Mouse (Mus musculus) olfactory bulb, adult 2 months (tissue): ENCODE results near the gene Zbtb3. TPM values are rescaled to one million over a fixed set of nuclear protein-coding genes. Genes with fewer than 3 reads are reported as not detected.
"Not testable (repeated sequence)": the region's sequence is repeated elsewhere in the genome, so short reads cannot be mapped to it uniquely, and the experiment has no call there.

Experiments used
- H3K27ac ChIP-seq: fragments of 200-500 bp; 2 replicates; pipeline ENCODE4 v1.5.1; 2012; ENCODE audit warnings: low read depth, low read length; ENCODE audit not compliant: insufficient read depth
- H3K4me1 ChIP-seq: fragments of 200-500 bp; 2 replicates; pipeline ENCODE4 v1.6.1; 2012; ENCODE audit warnings: low read length; ENCODE audit not compliant: control insufficient read depth, insufficient read depth
- H3K4me3 ChIP-seq: fragments of 200-500 bp; 2 replicates; pipeline ENCODE4 v1.5.1; 2012; ENCODE audit warnings: mild to moderate bottlenecking, low read depth, low read length, moderate library complexity; ENCODE audit not compliant: insufficient read depth
- CTCF ChIP-seq: fragments of 200-500 bp; IDR thresholded peaks from 2 replicates; pipeline ENCODE4 v1.5.1; 2012; ENCODE audit warnings: low read depth, mild to moderate bottlenecking, low read length, moderate library complexity; ENCODE audit not compliant: insufficient read depth
- POLR2A ChIP-seq: fragments of 200-500 bp; IDR thresholded peaks from 2 replicates; pipeline ENCODE4 v1.6.1; 2012; ENCODE audit warnings: mild to moderate bottlenecking, low read depth, low read length, moderate library complexity; ENCODE audit not compliant: insufficient read depth
- WGBS: fragments of 180-500 bp; shearing (Covaris S2); methylation state at CpG from one replicate; pipeline ENCODE4 v1.1.7; 2018; 5-methylcytosine and 5-hydroxymethylcytosine counted together
- polyA plus RNA-seq: library from polyadenylated mRNA; stranded (reverse); fragments of >200 nt; gene quantifications from 2 replicates; pipeline ENCODE4 v1.2.4, GENCODE M21; 2012; ENCODE audit warnings: low replicate concordance; ENCODE audit not compliant: missing spikeins, insufficient read depth, insufficient read length

The Zbtb3 gene
- polyA plus RNA-seq, 1 experiment = not detected

DNA sequence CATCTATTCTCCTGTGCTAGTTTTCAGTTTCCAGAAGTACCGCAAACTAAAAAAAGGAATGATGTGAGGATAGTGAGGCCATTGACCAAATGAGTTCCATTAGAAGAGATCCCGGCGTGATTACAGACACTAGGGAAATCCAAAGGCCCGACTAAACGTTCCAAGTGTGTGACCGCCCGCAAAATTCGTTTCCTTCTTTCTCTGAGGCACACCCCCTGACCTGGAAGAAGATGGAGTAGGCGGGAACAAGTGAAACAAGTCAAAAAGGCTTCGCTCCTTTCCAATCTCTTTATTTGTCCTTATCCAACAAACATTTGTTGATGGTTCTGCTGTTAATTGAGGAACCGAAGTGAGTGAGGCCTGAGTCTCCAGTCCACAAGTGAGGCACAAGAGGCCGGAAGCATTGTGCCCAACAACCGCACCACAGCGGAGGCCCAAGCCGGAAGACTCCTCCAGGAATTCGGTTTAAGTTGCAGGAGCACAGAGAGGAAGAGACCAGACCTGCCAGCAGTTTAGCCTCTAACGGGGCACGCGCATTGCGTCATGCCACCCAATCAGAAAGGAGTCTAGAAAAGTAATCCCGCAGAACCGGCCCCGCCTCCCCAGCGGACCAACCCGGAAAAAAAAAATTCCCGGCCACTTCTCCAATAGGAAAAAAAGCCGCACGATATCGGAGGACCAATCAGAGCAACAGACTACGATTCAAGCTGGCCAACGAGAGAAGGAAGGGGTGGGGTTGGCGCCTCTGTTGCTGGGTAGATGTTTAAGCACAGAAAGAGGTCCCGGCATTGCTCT lies 16.6 kb downstream of the Zbtb3 start, which contains the start of gene Ttc9c:
TSS of gene Ttc9c (minus strand) at position 533 of the 795 bp plus-strand sequence.
- H3K27ac ChIP-seq = peak within 1 kb of the TSS; percentile 99
- H3K4me3 ChIP-seq = peak within 1 kb of the TSS; percentile 84
- under 1% methylated on average over 33 of the region's 33 CpGs for WGBS
- H3K4me1 ChIP-seq = peaks cover 2% of the 10 kb centered on the region; the same call in 1 of the 2 replicates
- TF ChIP-seq POLR2A (peak; percentile 52; the same call in 1 of the 2 replicates), CTCF (no peak)

DNA sequence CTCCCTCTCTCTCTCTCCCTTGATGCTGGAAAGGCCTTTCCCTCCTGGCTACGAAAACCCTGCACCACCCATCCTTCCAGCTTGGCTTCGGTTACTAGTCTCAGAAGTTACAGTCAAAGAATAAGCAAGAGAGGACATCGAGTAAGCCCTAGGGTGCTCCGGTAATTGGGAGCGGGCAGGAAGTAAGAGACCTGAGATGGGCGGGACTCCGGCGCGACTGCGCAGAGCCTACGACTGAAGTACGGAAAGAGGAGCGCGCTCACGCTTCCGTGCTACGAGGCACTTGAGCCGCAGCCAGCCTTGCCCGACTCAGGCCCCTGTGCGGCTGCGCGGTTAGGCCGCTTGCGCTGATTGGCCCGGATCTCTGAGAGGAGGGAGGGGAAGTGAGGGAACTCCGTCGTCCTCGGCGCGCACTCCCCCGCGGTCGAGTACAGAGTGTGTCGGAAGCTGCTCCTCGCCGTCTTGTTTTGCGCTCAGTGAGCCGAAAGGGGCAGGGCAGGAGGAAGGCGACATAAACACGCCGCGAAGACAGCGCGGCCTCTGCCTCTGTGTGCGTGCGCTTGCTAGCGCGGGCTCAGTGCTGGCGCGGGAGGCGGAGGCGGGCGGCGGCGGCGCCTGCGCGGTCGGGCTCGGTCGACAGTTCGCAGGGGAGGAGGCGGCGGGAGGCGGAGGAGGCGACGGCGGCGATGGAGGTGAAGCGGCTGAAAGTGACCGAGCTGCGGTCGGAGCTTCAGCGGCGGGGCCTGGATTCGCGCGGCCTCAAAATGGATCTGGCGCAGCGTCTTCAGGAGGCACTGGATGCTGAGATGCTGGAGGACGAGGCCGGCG lies 17.5 kb downstream of the Zbtb3 start, which contains the start of gene Hnrnpul2:
TSS of gene Hnrnpul2 (plus strand) at position 415 of the 828 bp plus-strand sequence.
- peak within 1 kb of the TSS; percentile 99 for H3K27ac ChIP-seq
- H3K4me1 ChIP-seq = peaks cover 2% of the 10 kb centered on the region; the same call in 1 of the 2 replicates
- TF ChIP-seq POLR2A = peak; percentile 95
- no peak for TF ChIP-seq CTCF
- under 1% methylated on average over 83 of the region's 83 CpGs for WGBS
- peak within 1 kb of the TSS; percentile 84 for H3K4me3 ChIP-seq

DNA sequence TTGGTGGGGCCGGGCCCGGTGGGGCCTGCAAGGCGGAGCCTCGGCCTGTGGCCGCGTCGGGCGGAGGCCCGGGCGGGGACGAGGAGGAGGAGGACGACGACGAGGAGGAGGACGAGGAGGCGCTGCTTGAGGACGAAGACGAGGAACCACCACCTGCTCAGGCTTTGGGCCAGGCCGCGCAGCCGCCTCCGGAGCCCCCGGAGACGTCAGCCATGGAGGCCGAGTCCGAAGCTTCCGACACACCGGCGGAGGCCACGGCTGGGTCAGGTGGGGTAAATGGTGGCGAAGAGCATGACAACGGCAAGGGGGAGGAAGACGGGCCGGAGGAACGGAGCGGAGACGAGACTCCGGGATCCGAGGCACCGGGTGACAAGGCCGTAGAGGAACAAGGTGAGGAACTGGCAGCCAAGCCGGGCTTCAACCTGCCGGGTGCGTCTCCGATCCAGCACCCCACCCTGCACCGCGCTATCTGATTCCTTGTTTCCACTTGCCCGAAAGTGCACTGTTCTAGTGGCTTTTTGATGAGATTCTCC lies 18.1 kb downstream of the Zbtb3 start:
- TF ChIP-seq POLR2A = no peak
- TF ChIP-seq CTCF = no peak
- peak overlapping the region; percentile 84 for H3K4me3 ChIP-seq
- WGBS = 1% methylated on average over 48 of the region's 48 CpGs
- H3K4me1 ChIP-seq = peaks cover 2% of the 10 kb centered on the region; the same call in 1 of the 2 replicates
- H3K27ac ChIP-seq = peak overlapping the region; percentile 99

DNA sequence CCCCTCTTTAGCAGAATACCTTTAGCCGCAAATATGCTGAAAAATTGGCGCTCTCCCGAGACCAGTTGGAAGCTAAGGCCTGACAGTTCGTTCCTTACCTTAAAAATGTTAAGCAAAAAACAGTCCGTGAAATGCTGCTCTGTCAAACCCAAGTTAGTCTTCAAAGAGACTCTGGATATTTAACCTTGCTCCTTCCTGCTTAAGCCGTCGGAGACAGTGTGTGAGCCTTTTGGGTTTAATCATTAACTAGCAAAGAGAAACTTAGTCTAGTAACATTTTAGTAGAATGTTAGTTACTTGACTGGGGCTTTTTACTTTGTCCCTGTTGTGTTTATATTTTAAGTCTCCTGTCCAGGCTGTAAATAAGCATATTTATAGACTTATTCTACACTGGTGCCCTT lies 18.8 kb downstream of the Zbtb3 start:
- TF ChIP-seq CTCF (no peak), POLR2A (no peak)
- H3K27ac ChIP-seq = no peak overlapping the region; the same call in 1 of the 2 replicates
- WGBS = under 1% methylated on average over 7 of the region's 7 CpGs
- H3K4me3 ChIP-seq = peak overlapping the region; percentile 84
- H3K4me1 ChIP-seq = peaks cover 2% of the 10 kb centered on the region; the same call in 1 of the 2 replicates

DNA sequence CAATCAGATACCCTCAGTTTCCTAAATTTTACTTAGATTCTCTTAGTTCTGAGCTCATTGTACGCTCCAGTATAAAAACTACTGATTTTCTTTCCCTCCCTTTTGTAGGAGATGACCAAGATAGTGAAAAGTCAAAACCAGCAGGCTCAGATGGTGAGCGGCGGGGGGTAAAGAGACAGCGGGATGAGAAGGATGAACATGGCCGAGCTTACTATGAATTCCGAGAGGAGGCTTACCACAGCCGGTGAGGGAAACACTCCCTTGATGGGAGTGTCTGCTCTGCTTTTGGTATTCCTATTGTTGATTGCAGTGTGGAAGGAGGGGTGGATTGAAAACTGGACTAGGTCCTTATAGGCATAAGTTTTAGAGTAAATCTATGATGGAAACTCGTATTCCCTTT lies 20.3 kb downstream of the Zbtb3 start:
- TF ChIP-seq POLR2A (no peak), CTCF (no peak)
- Histone ChIP-seq H3K4me3 (peak overlapping the region; percentile 31; the same call in 1 of the 2 replicates), H3K27ac (no peak overlapping the region), H3K4me1 (peaks cover 1% of the 10 kb centered on the region; the same call in 1 of the 2 replicates)
- WGBS = 22% methylated on average over 8 of the region's 8 CpGs

DNA sequence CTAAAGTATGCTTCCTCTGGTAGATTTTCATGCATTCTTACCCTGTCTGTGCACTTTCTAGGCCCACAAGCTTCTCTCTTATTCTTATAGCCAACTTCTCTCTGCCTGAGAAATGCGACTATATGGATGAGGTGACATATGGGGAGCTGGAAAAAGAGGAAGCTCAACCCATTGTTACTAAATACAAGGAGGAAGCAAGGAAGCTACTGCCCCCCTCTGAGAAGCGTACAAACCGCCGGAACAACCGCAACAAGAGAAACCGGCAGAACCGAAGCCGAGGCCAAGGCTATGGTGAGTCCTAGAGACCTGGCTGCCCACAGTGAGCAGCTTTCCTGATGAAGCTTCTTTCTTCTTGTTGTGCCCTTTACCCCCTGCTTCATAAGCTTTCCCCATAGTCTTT lies 27.3 kb downstream of the Zbtb3 start, which contains the start of gene AC129217.1:
TSS of gene AC129217.1 (plus strand) at position 114 of the 400 bp plus-strand sequence.
- H3K4me1 ChIP-seq = peaks cover 6% of the 10 kb centered on the region
- H3K4me3 ChIP-seq = no peak within 1 kb of the TSS
- 73% methylated on average over 8 of the region's 8 CpGs for WGBS
- TF ChIP-seq POLR2A (no peak), CTCF (no peak)
- H3K27ac ChIP-seq = no peak within 1 kb of the TSS

DNA sequence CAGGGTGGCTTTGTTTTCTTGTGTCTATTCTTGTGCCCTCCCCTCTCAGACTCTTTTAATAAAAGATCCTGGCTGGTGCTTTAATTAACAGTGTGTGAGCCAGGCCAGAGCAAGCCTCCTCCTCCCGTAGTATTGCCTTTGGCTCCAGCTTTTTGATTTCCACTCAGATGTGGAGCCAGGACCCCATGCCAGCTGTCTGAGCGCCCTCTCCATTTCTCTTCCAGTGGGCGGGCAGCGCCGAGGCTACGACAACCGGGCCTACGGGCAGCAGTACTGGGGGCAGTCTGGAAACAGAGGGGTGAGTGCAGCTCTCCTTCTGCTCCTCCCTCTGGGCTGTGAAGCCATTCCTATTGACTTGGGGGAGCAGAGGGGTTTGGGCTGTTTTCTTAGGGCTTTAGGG lies 28.3 kb downstream of the Zbtb3 start:
- Histone ChIP-seq H3K27ac (peak overlapping the region; percentile 66; the same call in 1 of the 2 replicates), H3K4me1 (peaks cover 6% of the 10 kb centered on the region), H3K4me3 (no peak overlapping the region)
- 30% methylated on average over 8 of the region's 8 CpGs for WGBS
- TF ChIP-seq CTCF (no peak), POLR2A (no peak)

DNA sequence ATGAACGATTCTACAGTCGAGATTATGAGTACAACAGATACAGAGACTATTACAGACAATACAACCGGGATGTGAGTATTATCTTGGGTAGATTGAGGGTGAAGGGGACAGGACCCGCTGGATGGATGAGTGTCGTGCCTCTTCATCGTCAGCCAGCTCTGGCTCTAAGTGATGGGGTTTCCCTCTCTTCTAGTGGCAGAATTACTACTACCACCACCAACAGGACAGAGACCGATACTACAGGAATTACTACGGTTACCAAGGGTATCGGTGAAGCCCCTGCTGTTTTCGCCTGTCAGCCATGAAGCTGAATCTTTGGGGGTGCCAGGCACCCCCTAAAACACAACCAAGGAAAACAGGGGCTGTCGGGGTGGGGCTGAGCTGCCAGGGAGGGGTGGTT lies 28.9 kb downstream of the Zbtb3 start:
- H3K27ac ChIP-seq = peak overlapping the region; percentile 29; the same call in 1 of the 2 replicates
- 54% methylated on average over 11 of the region's 11 CpGs for WGBS
- no peak for TF ChIP-seq CTCF
- TF ChIP-seq POLR2A = no peak

DNA sequence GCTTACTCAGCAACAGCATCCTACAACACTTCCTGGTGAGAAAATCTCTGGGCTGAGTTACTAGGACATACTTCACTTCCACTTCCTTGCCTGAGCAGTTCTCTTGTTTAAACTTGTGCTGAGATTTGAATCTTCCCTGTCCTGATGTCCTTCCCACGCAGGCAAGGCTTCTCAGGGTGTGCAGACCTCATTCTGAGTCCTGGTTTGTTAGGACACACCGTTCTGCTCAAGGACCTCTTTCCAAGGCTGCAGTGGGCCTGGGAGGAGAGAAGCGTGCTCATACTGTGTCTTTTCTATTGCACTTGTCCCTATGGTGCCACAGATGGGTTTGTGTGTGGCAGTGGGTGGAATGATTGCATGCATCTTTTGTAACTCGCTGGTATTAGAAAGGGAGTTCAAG lies 30.6 kb downstream of the Zbtb3 start:
- 51% methylated on average over 4 of the region's 4 CpGs for WGBS
- Histone ChIP-seq H3K4me1 (peaks cover 6% of the 10 kb centered on the region), H3K27ac (no peak overlapping the region), H3K4me3 (no peak overlapping the region)
- no peak for TF ChIP-seq POLR2A
- TF ChIP-seq CTCF = no peak

More for the DNA sequence above, 28.9 kb downstream of the Zbtb3 start:
- Histone ChIP-seq H3K4me3 (no peak overlapping the region), H3K4me1 (peaks cover 6% of the 10 kb centered on the region)

DNA sequence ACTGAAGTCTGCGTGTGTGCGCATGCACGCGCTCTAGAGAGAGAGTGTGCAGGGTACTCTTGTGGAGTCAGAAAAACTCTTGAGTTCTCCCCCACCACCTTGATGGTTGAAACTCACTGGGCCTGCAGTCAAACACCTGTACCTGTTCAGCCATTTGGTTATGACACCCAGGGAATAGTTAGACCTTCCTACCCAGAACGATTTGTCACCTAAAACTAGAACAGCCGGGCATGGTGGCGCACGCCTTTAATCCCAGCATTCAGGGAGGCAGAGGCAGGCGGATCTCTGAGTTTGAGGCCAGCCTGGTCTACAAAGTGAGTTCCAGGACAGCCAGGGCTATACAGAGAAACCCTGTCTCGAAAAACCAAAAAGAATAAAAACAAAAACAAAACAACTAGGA lies 34.0 kb downstream of the Zbtb3 start:
- H3K27ac ChIP-seq, H3K4me3 ChIP-seq: not testable (repeated sequence)
- WGBS = 97% methylated on average over 10 of the region's 10 CpGs
- H3K4me1 ChIP-seq = peaks cover 13% of the 10 kb centered on the region
